Mouse (Mus musculus): ENCODE results near the gene Plac8. TPM values are rescaled to one million over a fixed set of nuclear protein-coding genes. Genes with fewer than 3 reads are reported as not detected.

The Plac8 gene
- total RNA-seq (2022), result under 1 TPM in 3 of 4 experiments, not detected in 1; 0.36 to 0.46 (median 0.40) TPM

GRCm38 (mm10) chr5:100572069-100572468 lies at the start of gene Plac8:
TSS of gene Plac8 (minus strand) at chr5:100572245.
- DNase-seq (ENCODE audit: low spot score in 2 of 2), result no peak

GRCm38 (mm10) chr5:100620952-100621351 lies 48.9 kb upstream of the Plac8 start:
- no peak for DNase-seq (ENCODE audit: low spot score in 2 of 2)

- DNase-seq (ENCODE audit: low spot score in 2 of 2), result no peak
These were observed 47.7 kb upstream of the Plac8 start for GRCm38 (mm10) chr5:100619586-100620275.

- no peak for DNase-seq (ENCODE audit: low spot score in 2 of 2)
These were observed 42.1 kb upstream of the Plac8 start for GRCm38 (mm10) chr5:100613896-100614768.

- DNase-seq (ENCODE audit: low spot score in 2 of 2), result no peak
These were observed 35.8 kb upstream of the Plac8 start for GRCm38 (mm10) chr5:100607868-100608267.

- DNase-seq (ENCODE audit: low spot score in 2 of 2), result no peak
These were observed 35.2 kb upstream of the Plac8 start for GRCm38 (mm10) chr5:100607090-100607762.

GRCm38 (mm10) chr5:100605828-100606229 lies 33.8 kb upstream of the Plac8 start:
- peak; percentile 68 to 72 for DNase-seq (ENCODE audit: low spot score in 2 of 2)

- DNase-seq (ENCODE audit: low spot score in 2 of 2), result no peak
These were observed 32.0 kb upstream of the Plac8 start for GRCm38 (mm10) chr5:100604061-100604460.

- no peak for DNase-seq (ENCODE audit: low spot score in 2 of 2)
These were observed 29.8 kb upstream of the Plac8 start for GRCm38 (mm10) chr5:100601864-100602263.

GRCm38 (mm10) chr5:100598961-100599463 lies 27.0 kb upstream of the Plac8 start:
- no peak for DNase-seq (ENCODE audit: low spot score in 2 of 2)

- DNase-seq (ENCODE audit: low spot score in 2 of 2), result no peak
These were observed 25.9 kb upstream of the Plac8 start for GRCm38 (mm10) chr5:100597886-100598485.

- DNase-seq (ENCODE audit: low spot score in 2 of 2), result no peak
These were observed 24.0 kb upstream of the Plac8 start for GRCm38 (mm10) chr5:100595999-100596398.

- DNase-seq (ENCODE audit: low spot score in 2 of 2), result no peak
These were observed 22.9 kb upstream of the Plac8 start for GRCm38 (mm10) chr5:100594803-100595467.

GRCm38 (mm10) chr5:100590505-100590904 lies 18.5 kb upstream of the Plac8 start:
- DNase-seq (ENCODE audit: low spot score in 2 of 2), result no peak

- DNase-seq (ENCODE audit: low spot score in 2 of 2), result no peak
These were observed 15.6 kb upstream of the Plac8 start for GRCm38 (mm10) chr5:100587626-100588025.

- no peak for DNase-seq (ENCODE audit: low spot score in 2 of 2)
These were observed 15.1 kb upstream of the Plac8 start for GRCm38 (mm10) chr5:100587136-100587535.

- DNase-seq (ENCODE audit: low spot score in 2 of 2), result no peak
These were observed 13.6 kb upstream of the Plac8 start for GRCm38 (mm10) chr5:100585657-100586056.

GRCm38 (mm10) chr5:100585206-100585644 lies 13.2 kb upstream of the Plac8 start:
- no peak for DNase-seq (ENCODE audit: low spot score in 2 of 2)

GRCm38 (mm10) chr5:100583066-100583465 lies 11.0 kb upstream of the Plac8 start:
- no peak for DNase-seq (ENCODE audit: low spot score in 2 of 2)

- DNase-seq (ENCODE audit: low spot score in 2 of 2), result no peak
These were observed 10.4 kb upstream of the Plac8 start for GRCm38 (mm10) chr5:100582435-100582826.

Data from gastrocnemius, adult 8-10 months (tissue).